Mouse (Mus musculus) layer of hippocampus, postnatal 14 days (tissue): ENCODE measurements at regions not wholly inside any gene's neighbourhood (a gene's known extent, or its start where the extent isn't known, plus 50 kb on each side); places are given as distances from the start of the nearest gene placed in this dataset.
"Not testable (repeated sequence)": the region's sequence is repeated elsewhere in the genome, so short reads cannot be mapped to it uniquely, and the experiment has no call there.

ENCODE experiments used
- DNase-seq, 2 experiments: peaks; one replicate each; pipeline ENCODE4 v3.0.0; 2021 to 2022; ENCODE audit warnings: low spot score in 2 of 2, mixed read lengths in 1 of 2

GRCm38 (mm10) chr4:105844675-105845466 is 55.2 kb downstream of the Gm12728 start:
- no peak for DNase-seq

- DNase-seq, result not testable (repeated sequence)
Observed at GRCm38 (mm10) chr4:105845998-105846989, 56.6 kb downstream of the Gm12728 start.

GRCm38 (mm10) chr4:105853086-105853485 is 63.4 kb downstream of the Gm12728 start:
- no peak for DNase-seq

GRCm38 (mm10) chr4:105859052-105859864 is 69.6 kb downstream of the Gm12728 start:
- no peak for DNase-seq

- DNase-seq, result no peak
Observed at GRCm38 (mm10) chr4:105860930-105861653, 71.4 kb downstream of the Gm12728 start.

GRCm38 (mm10) chr4:105861654-105862037 is 72.0 kb downstream of the Gm12728 start:
- DNase-seq, result no peak

- no peak for DNase-seq
Observed at GRCm38 (mm10) chr4:105870512-105870911, 80.8 kb downstream of the Gm12728 start.

- DNase-seq, result no peak
Observed at GRCm38 (mm10) chr4:105877246-105877645, 87.6 kb downstream of the Gm12728 start.

GRCm38 (mm10) chr4:105879891-105880290 is 90.2 kb downstream of the Gm12728 start:
- no peak for DNase-seq

GRCm38 (mm10) chr4:105884791-105885190 is 95.1 kb downstream of the Gm12728 start:
- no peak for DNase-seq

- DNase-seq, result no peak
Observed at GRCm38 (mm10) chr4:105891438-105891837, 101.8 kb downstream of the Gm12728 start.

GRCm38 (mm10) chr4:105892065-105892464 is 102.4 kb downstream of the Gm12728 start:
- no peak for DNase-seq

- no peak for DNase-seq
Observed at GRCm38 (mm10) chr4:105895116-105895515, 105.4 kb downstream of the Gm12728 start.

- no peak for DNase-seq
Observed at GRCm38 (mm10) chr4:105898054-105898847, 108.6 kb downstream of the Gm12728 start.

- DNase-seq, result no peak
Observed at GRCm38 (mm10) chr4:105904896-105905295, 115.2 kb downstream of the Gm12728 start.

GRCm38 (mm10) chr4:105906411-105906810 is 116.7 kb downstream of the Gm12728 start:
- no peak for DNase-seq

- no peak for DNase-seq
Observed at GRCm38 (mm10) chr4:105907611-105908010, 117.9 kb downstream of the Gm12728 start.

- no peak for DNase-seq
Observed at GRCm38 (mm10) chr4:105908281-105908680, 118.6 kb downstream of the Gm12728 start.

- DNase-seq, result no peak
Observed at GRCm38 (mm10) chr4:105909272-105909671, 119.6 kb downstream of the Gm12728 start.

- no peak for DNase-seq
Observed at GRCm38 (mm10) chr4:105910666-105911065, 121.0 kb downstream of the Gm12728 start.
